In the genomic region with DNA sequence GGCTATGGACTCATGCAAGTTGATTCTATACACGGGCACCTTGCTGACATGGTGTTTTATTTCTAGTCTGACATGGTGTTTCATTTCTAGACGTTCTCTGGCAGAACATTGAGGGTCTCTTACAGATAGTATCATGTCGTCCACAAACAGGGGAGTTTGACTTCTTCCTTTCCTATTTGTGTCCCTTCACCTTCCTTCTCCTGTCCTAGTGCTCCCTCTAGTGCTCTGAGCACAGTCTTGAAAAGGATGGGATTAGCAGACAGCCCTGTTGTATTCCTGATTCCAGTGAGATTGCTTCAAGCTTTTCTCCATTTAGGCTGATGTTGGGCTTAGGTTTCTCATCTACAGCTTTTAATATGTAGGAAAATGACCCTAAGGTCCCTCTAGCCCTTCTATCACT, we compare ENCODE assay signal across 9 mouse cellular contexts. TPM values are rescaled to one million over a fixed set of nuclear protein-coding genes. Genes with fewer than 3 reads are reported as not detected.
A peak's percentile ranks its signal among the peaks of the same experiment; 100 is the strongest.
DNase-seq lines count a peak whose midpoint lies in the region; ATAC-seq and TF ChIP-seq lines count a peak whose summit lies in the region.
"Had no signal": no experiment of that assay in that cellular context is flagged by ENCODE, and none has a peak within 500 bp of the region (broad histone marks: within the 10 kb centered on the region; RNA-seq: fewer than 3 reads in every experiment).

No protein-coding gene starts in this region.

- H3K4me2 ChIP-seq in neural tube, embryonic 15.5 days = no peak overlapping the region
- H3K4me2 ChIP-seq: liver, embryonic 13.5 days had no signal

- H3K9me3 ChIP-seq in neural tube, embryonic 15.5 days (replicated peaks) = no peaks in the 10 kb centered on the region
- H3K9me3 ChIP-seq: liver, embryonic 13.5 days had no signal

- no peak overlapping the region for H3K4me3 ChIP-seq in gastrocnemius, adult 2 months
- no peak overlapping the region for H3K4me3 ChIP-seq in neural tube, embryonic 15.5 days (replicated peaks)
- H3K4me3 ChIP-seq: liver, embryonic 13.5 days had no signal

- intact Hi-C loops in gastrocnemius, adult 2 months (cut with DNase I) = loop anchor here (1.0 to 10.0 kb wide), 2 partner anchors 92 to 158 kb away; no protein-coding TSS in a partner anchor

- no peaks in the 10 kb centered on the region for H3K4me1 ChIP-seq in neural tube, embryonic 15.5 days
- H3K4me1 ChIP-seq: liver, embryonic 13.5 days had no signal

- H3K27ac ChIP-seq in gastrocnemius, adult 2 months = no peak overlapping the region
- no peak overlapping the region for H3K27ac ChIP-seq in neural tube, embryonic 15.5 days (replicated peaks)
- H3K27ac ChIP-seq: liver, embryonic 13.5 days had no signal

- peak; percentile 61 for TF ChIP-seq CTCF in gastrocnemius, adult 2 months (IDR thresholded peaks at IDR 0.05)

- H3K36me3 ChIP-seq in neural tube, embryonic 15.5 days = no peaks in the 10 kb centered on the region
- H3K36me3 ChIP-seq: liver, embryonic 13.5 days had no signal

- H3K9ac ChIP-seq in neural tube, embryonic 15.5 days (replicated peaks) = no peak overlapping the region
- H3K9ac ChIP-seq: liver, embryonic 13.5 days had no signal

- ATAC-seq in neural tube, embryonic 15.5 days (ENCODE audit: low FRiP score) = peak; percentile 61; the same call in 1 of the 2 replicates

- no peaks in the 10 kb centered on the region for H3K27me3 ChIP-seq in neural tube, embryonic 15.5 days (replicated peaks)
- H3K27me3 ChIP-seq: liver, embryonic 13.5 days had no signal

- DNase-seq in gastrocnemius, adult 2 months = no peak
- DNase-seq in gastrocnemius, postnatal 4 days (ENCODE audit: low spot score in 2 of 2) = no peak
- peak; percentile 8 for DNase-seq in lung, postnatal 36 days
- no peak for DNase-seq in lung, postnatal 14 days
- peak; percentile 72 for DNase-seq in embryo, embryonic 10 days (ENCODE audit: low spot score)
- no peak for DNase-seq in B cell, adult 2 months
- DNase-seq in thymus, postnatal 4 days = no peak
- DNase-seq: liver, embryonic 13.5 days had no signal

- 41% methylated on average over 3 of the region's 3 CpGs for WGBS in neural tube, embryonic 15.5 days

RNA-seq across cellular contexts. Expression of a gene that starts 11.9 kb away (rescaled TPM):
- under 1 TPM in 1 of 2 experiments, not detected in 1; 0.17 TPM for total RNA-seq in gastrocnemius, adult 2 months (2021)
- not detected for total RNA-seq in gastrocnemius, postnatal 4 days (2021)
- 23.5 and 29.5 TPM in 2 replicates for polyA plus RNA-seq in neural tube, embryonic 15.5 days (2015; fragmentation: Nextera tagmentation; extraction: Ambion mirVana)

Comparison
In these comparisons a context has a peak if more than half of its experiments do, and no peak if none do; other contexts are left out.
1. DNase-seq: peak in lung, postnatal 36 days (single experiment) and embryo, embryonic 10 days (single experiment); none in gastrocnemius, adult 2 months (single experiment), gastrocnemius, postnatal 4 days (0 of 2), lung, postnatal 14 days (single experiment), B cell, adult 2 months (0 of 2) and thymus, postnatal 4 days (single experiment).